Mouse (Mus musculus) urinary bladder, postnatal 0 days (tissue): ENCODE results near the gene Vmn1r114. TPM values are rescaled to one million over a fixed set of nuclear protein-coding genes. Genes with fewer than 3 reads are reported as not detected.

Experiments used
- polyA plus RNA-seq: library from polyadenylated mRNA; unstranded; fragments of >200 nt; fragmentation: Nextera tagmentation; extraction: Ambion mirVana; gene quantifications from 2 replicates; pipeline ENCODE4 v1.2.1, GENCODE M21; 2015

Gene Vmn1r114
- not detected in 2 replicates for polyA plus RNA-seq

DNA sequence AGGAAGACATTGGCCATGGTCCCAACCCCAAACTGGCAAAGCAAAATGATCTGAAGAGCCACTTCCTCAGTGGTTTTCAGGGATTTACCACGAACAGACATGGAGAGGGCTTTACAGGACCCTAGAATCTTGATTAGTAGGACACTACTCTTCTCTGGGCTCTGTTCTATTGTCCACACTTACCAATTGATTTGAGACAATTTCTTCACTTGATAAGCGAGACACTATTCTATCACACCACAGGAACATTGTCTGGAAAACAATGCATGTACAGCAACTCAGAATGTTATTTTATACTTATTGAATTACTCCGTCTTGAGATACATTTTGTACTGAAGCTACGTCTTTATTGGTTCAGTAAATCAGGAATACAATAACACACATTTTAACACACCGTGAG, at the start of gene Vmn1r114:
Vmn1r114 (minus strand) TSS at position 101 of the 400 bp plus-strand sequence.

DNA sequence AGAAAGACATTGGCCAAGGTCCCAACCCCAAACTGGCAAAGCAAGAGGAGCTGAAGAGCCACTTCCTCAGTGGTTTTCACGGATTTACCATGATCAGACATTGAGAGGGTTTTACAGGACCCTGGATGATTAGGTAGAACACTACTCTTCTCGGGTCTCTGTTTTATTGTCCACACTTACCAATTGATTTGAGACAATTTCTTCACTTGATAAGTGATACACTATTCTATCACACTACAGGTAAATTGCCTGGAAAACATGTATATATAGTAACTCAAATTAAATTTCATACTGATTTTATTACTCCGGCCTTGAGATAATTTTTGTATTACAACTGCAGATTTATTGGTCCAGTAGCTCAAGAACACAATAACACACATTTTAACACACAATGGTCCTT, 32.9 kb upstream of the Vmn1r114 start, which contains the start of gene Vmn1r115:
Vmn1r115 (minus strand) TSS at position 101 of the 400 bp plus-strand sequence.

DNA sequence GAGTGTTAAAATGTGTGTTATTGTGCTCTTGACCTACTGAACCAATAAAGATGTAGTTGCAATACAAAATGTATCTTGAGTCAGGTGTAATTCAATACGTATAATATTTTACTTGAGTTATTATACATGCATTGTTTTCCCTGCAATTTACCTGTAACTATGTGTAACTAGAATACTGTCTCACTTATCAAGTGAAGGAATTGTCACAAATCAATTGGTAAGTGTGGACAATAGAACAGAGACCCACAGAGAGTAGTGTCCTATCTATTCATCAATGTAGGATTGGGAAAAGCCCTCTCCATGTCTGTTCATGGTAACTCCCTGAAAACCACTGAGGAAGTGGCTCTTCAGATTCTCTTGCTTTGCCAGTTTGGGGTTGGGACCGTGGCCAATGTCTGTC, 25.0 kb downstream of the Vmn1r114 start, which contains the start of gene Vmn1r113:
Vmn1r113 (plus strand) TSS at position 301 of the 400 bp plus-strand sequence.

DNA sequence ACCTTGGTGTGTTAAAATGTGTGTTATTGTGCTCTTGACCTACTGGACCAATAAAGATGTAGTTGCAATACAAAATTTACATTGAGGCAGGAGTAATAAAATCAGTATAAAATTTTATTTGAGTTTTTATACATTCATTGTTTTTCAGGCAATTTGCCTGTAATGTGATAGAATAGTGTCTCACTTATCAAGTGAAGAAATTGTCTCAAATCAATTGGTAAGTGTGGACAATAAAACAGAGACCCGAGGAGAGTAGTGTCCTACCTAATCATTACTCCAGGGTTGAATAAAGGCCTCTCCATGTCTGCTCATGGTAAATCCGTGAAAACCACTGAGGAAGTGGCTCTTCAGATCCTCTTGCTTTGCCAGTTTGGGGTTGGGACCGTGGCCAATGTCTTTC, 41.1 kb downstream of the Vmn1r114 start, which contains the start of gene Vmn1r112:
Vmn1r112 (plus strand) TSS at position 301 of the 400 bp plus-strand sequence.

Other genes with a start within 250 kb of the Vmn1r114 start
- gene Gm4141, start 235.9 kb downstream of the Vmn1r114 start, polyA plus RNA-seq = not detected in 2 replicates
- gene Gm4513, start 213.2 kb downstream of the Vmn1r114 start, polyA plus RNA-seq = not detected in 2 replicates
- gene Vmn1r107, start 143.3 kb downstream of the Vmn1r114 start, polyA plus RNA-seq = not detected in 2 replicates
- gene Vmn1r111, start 109.0 kb downstream of the Vmn1r114 start, polyA plus RNA-seq = not detected in 2 replicates
- not detected in 2 replicates for gene Gm10668, start 81.6 kb downstream of the Vmn1r114 start, polyA plus RNA-seq
- gene Vmn1r112, start 41.0 kb downstream of the Vmn1r114 start, polyA plus RNA-seq = not detected in 2 replicates
- gene Vmn1r113, start 24.9 kb downstream of the Vmn1r114 start, polyA plus RNA-seq = not detected in 2 replicates
- gene Vmn1r115, start 32.8 kb upstream of the Vmn1r114 start, polyA plus RNA-seq = not detected in 2 replicates
- gene Vmn1r116, start 60.1 kb upstream of the Vmn1r114 start, polyA plus RNA-seq = not detected in 2 replicates
- gene Vmn1r117, start 71.9 kb upstream of the Vmn1r114 start, polyA plus RNA-seq = not detected in 2 replicates
- gene Vmn1r118, start 100.2 kb upstream of the Vmn1r114 start, polyA plus RNA-seq = not detected in 2 replicates
- not detected in 2 replicates for gene Vmn1r119, start 200.3 kb upstream of the Vmn1r114 start, polyA plus RNA-seq
- gene Vmn1r120, start 241.6 kb upstream of the Vmn1r114 start, polyA plus RNA-seq = not detected in 2 replicates